Mouse (Mus musculus) lung, adult 2 months (tissue): ENCODE data around the gene Plekha6.

Experiments used
- CTCF ChIP-seq: fragments of 200-500 bp; IDR thresholded peaks from 2 replicates; pipeline ENCODE4 v1.5.1; 2011; ENCODE audit warnings: mild to moderate bottlenecking, low read length, control low read depth; ENCODE audit not compliant: insufficient read depth
- POLR2A ChIP-seq: fragments of 200-500 bp; IDR thresholded peaks from 2 replicates; pipeline ENCODE4 v1.6.1; 2011; ENCODE audit warnings: low read depth, mild to moderate bottlenecking, control low read depth, low read length, borderline replicate concordance; ENCODE audit errors: extremely low read depth

GRCm38 (mm10) chr1:133203701-133204100 is 39.7 kb downstream of the Plekha6 start:
- TF ChIP-seq CTCF (no peak), POLR2A (no peak)
